Mouse (Mus musculus): ENCODE measurements around the gene Hps1. TPM values are rescaled to one million over a fixed set of nuclear protein-coding genes. Genes with fewer than 3 reads are reported as not detected.

Gene Hps1
- 31.6 and 31.8 TPM in 2 replicates for polyA plus RNA-seq (2012; rRNA removed)

GRCm38 (mm10) chr19:42779531-42780155 lies at the start of gene Hps1:
TSS of gene Hps1 (minus strand) at chr19:42779978.

GRCm38 (mm10) chr19:42752363-42752931 lies 27.3 kb downstream of the Hps1 start, which contains the start of gene Pyroxd2:
TSS of gene Pyroxd2 (minus strand) at chr19:42752775.

Other genes with a start within 250 kb of the Hps1 start
- gene Loxl4, start 167.2 kb downstream of the Hps1 start, polyA plus RNA-seq (2012; rRNA removed), result 0.53 and 0.96 TPM in 2 replicates
- gene Pyroxd2, start 27.2 kb downstream of the Hps1 start, polyA plus RNA-seq (2012; rRNA removed), result 3.1 and 4.0 TPM in 2 replicates